Mouse (Mus musculus): ENCODE measurements around the gene Ubxn11. TPM values are rescaled to one million over a fixed set of nuclear protein-coding genes. Genes with fewer than 3 reads are reported as not detected.

Ubxn11 gene
- total and polyA plus RNA-seq, 3 experiments, result 5.4 to 11.9 TPM; not detected in 1

GRCm38 (mm10) chr4:134156744-134157143 is 54.4 kb downstream of the Ubxn11 start:
- no peak for DNase-seq (ENCODE audit: low read depth, low spot score)

GRCm38 (mm10) chr4:134157558-134157957 is 55.2 kb downstream of the Ubxn11 start:
- Histone ChIP-seq H3K27ac (ENCODE audit: control insufficient read depth, low read depth, low read length) (no peak overlapping the region), H3K4me1 (ENCODE audit: control insufficient read depth in 1 of 2, insufficient read depth in 2 of 2, low read length in 2 of 2) (no peaks in the 10 kb centered on the region), H3K4me3 (ENCODE audit: control insufficient read depth in 1 of 2, insufficient read depth in 1 of 2, low read depth in 2 of 2, low read length in 2 of 2) (no peak overlapping the region), H3K27me3 (ENCODE audit: control insufficient read depth in 1 of 2, insufficient read depth in 2 of 2, low read length in 2 of 2) (no peaks in the 10 kb centered on the region), H3K9ac (ENCODE audit: control insufficient read depth, low read depth, low read length, poor library complexity, severe bottlenecking) (no peak overlapping the region), H3K36me3 (ENCODE audit: control insufficient read depth in 1 of 2, insufficient read depth in 2 of 2, low read length in 2 of 2) (peaks cover 0 to 18% of the 10 kb centered on the region in 2 experiments; a peak in 2 of 4 replicates), H3K9me3 (replicated peaks; ENCODE audit: insufficient read depth, low read length) (no peaks in the 10 kb centered on the region), H3K79me2 (ENCODE audit: control insufficient read depth, insufficient read depth, low read length, poor library complexity) (no peaks in the 10 kb centered on the region)
- no peak for DNase-seq (ENCODE audit: low read depth, low spot score)
- TF ChIP-seq MAFK (IDR thresholded peaks at IDR 0.05; ENCODE audit: borderline replicate concordance, low read depth, low read length) (no peak), TBP (IDR thresholded peaks at IDR 0.05; ENCODE audit: low read depth, low read length) (no peak), GATA1 (IDR thresholded peaks at IDR 0.05; ENCODE audit: low read depth, low read length) (no peak), POLR2A (IDR thresholded peaks at IDR 0.05; ENCODE audit: control insufficient read depth in 1 of 2, insufficient read depth in 1 of 2, low read depth in 1 of 2, low read length in 2 of 2, poor library complexity in 1 of 2) (no peak), NRF1 (IDR thresholded peaks at IDR 0.05; ENCODE audit: insufficient read depth, low read depth, low read length, poor library complexity, severe bottlenecking) (no peak), ZKSCAN1 (IDR thresholded peaks at IDR 0.05; ENCODE audit: low read depth, low read length) (no peak), POLR2AphosphoS5 (IDR thresholded peaks at IDR 0.05; ENCODE audit: borderline replicate concordance, low read depth, low read length) (no peak), KAT2A (conservative IDR thresholded peaks at IDR 0.05; ENCODE audit: low read depth, low read length) (no peak), BHLHE40 (IDR thresholded peaks at IDR 0.05; ENCODE audit: borderline replicate concordance, low read depth, low read length) (no peak), GABPA (IDR thresholded peaks at IDR 0.05; ENCODE audit: low read depth, low read length) (no peak), UBTF (IDR thresholded peaks at IDR 0.05; ENCODE audit: borderline replicate concordance, insufficient read depth, low read depth, low read length) (no peak), MAZ (IDR thresholded peaks at IDR 0.05; ENCODE audit: low read depth, low read length) (no peak), MAX (IDR thresholded peaks at IDR 0.05; ENCODE audit: low read length) (no peak), ZMIZ1 (IDR thresholded peaks at IDR 0.05; ENCODE audit: low read depth, low read length) (no peak), CTCF (IDR thresholded peaks at IDR 0.05 in 2 of 3, conservative IDR thresholded peaks at IDR 0.05 in 1 of 3; ENCODE audit: control insufficient read depth in 1 of 3, insufficient read depth in 1 of 3, low read depth in 2 of 3, low read length in 3 of 3, poor library complexity in 1 of 3, severe bottlenecking in 1 of 3) (no peak)

More at GRCm38 (mm10) chr4:134156744-134157143, 54.4 kb downstream of the Ubxn11 start:
- TF ChIP-seq MYC (IDR thresholded peaks at IDR 0.05; ENCODE audit: low read depth, low read length), result no peak
- no peak for TF ChIP-seq ZNF384 (IDR thresholded peaks at IDR 0.05; ENCODE audit: low read depth, low read length)
- no peak for TF ChIP-seq NRF1 (IDR thresholded peaks at IDR 0.05; ENCODE audit: insufficient read depth, low read depth, low read length, poor library complexity, severe bottlenecking)
- no peak for TF ChIP-seq ZKSCAN1 (IDR thresholded peaks at IDR 0.05; ENCODE audit: low read depth, low read length)
- no peak for TF ChIP-seq MYB (IDR thresholded peaks at IDR 0.05; ENCODE audit: low read depth, low read length)
- TF ChIP-seq CHD1 (IDR thresholded peaks at IDR 0.05; ENCODE audit: low read depth, low read length), result no peak
- TF ChIP-seq POLR2AphosphoS2 (IDR thresholded peaks at IDR 0.05; ENCODE audit: low read length), result no peak
- no peak for TF ChIP-seq ZMIZ1 (IDR thresholded peaks at IDR 0.05; ENCODE audit: low read depth, low read length)
- no peak for TF ChIP-seq GATA1 (IDR thresholded peaks at IDR 0.05; ENCODE audit: low read depth, low read length)
- TF ChIP-seq USF2 (IDR thresholded peaks at IDR 0.05; ENCODE audit: borderline replicate concordance in 1 of 2, insufficient read depth in 1 of 2, low read depth in 1 of 2, low read length in 2 of 2), result no peak
- TF ChIP-seq SIN3A (IDR thresholded peaks at IDR 0.05; ENCODE audit: low read length), result no peak
- no peaks in the 10 kb centered on the region for H3K9me3 ChIP-seq (replicated peaks; ENCODE audit: insufficient read depth, low read length)
- no peaks in the 10 kb centered on the region for H3K79me2 ChIP-seq (ENCODE audit: control insufficient read depth, insufficient read depth, low read length, poor library complexity)
- H3K4me3 ChIP-seq (ENCODE audit: control insufficient read depth in 1 of 2, insufficient read depth in 1 of 2, low read depth in 2 of 2, low read length in 2 of 2), result no peak overlapping the region
- no peak overlapping the region for H3K9ac ChIP-seq (ENCODE audit: control insufficient read depth, low read depth, low read length, poor library complexity, severe bottlenecking)
- H3K36me3 ChIP-seq (ENCODE audit: control insufficient read depth in 1 of 2, insufficient read depth in 2 of 2, low read length in 2 of 2), result peaks cover 0 to 18% of the 10 kb centered on the region in 2 experiments; a peak in 2 of 4 replicates
- no peaks in the 10 kb centered on the region for H3K27me3 ChIP-seq (ENCODE audit: control insufficient read depth in 1 of 2, insufficient read depth in 2 of 2, low read length in 2 of 2)
- no peak overlapping the region for H3K27ac ChIP-seq (ENCODE audit: control insufficient read depth, low read depth, low read length)
- no peaks in the 10 kb centered on the region for H3K4me1 ChIP-seq (ENCODE audit: control insufficient read depth in 1 of 2, insufficient read depth in 2 of 2, low read length in 2 of 2)

Data from MEL (cell line).